Mouse (Mus musculus) adrenal gland, adult 2 months (tissue): ENCODE measurements around the gene Olfr1224-ps1. TPM values are rescaled to one million over a fixed set of nuclear protein-coding genes. Genes with fewer than 3 reads are reported as not detected.
"Not testable (repeated sequence)": the region's sequence is repeated elsewhere in the genome, so short reads cannot be mapped to it uniquely, and the experiment has no call there.

ENCODE experiments used
- DNase-seq: peaks from one replicate; pipeline ENCODE4 v3.0.0; 2021
- long read RNA-seq: library from polyadenylated mRNA; stranded (forward); transcript quantifications from one replicate; pipeline ENCODE4 v2.0.0, GENCODE M21; 2021
- polyA plus RNA-seq: library from polyadenylated mRNA; depleted of rRNA; stranded (reverse); fragments of >200 nt; gene quantifications from 2 replicates; pipeline ENCODE4 v1.2.3, GENCODE M21; 2012; rRNA removed
- total RNA-seq, 2 experiments: library from RNA; stranded (reverse); gene quantifications; 2 replicates each; pipeline ENCODE4 v1.2.3; 2021

The Olfr1224-ps1 gene
- total RNA-seq, result not detected
- polyA plus RNA-seq, result not detected in 2 replicates
- long read RNA-seq, result 0 reads

DNA sequence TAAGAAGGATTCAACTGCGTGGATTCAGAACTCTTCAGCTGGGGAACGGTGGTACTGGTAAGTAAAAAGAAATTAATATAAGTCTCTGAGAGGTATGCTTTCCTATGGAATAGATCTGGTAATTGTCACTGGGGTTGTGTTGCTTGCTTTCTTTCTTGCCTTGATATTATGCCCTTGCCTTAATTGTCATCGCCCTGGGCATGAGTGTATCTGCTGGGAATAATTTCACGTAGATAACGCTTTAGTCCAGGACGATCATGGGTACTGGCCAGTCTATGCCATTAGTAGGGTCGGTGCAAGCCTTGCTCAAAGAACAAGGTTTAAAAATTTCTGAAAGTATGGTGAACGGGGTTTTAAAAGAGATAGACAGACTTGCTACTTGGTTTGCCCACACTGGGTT, at the start of gene Olfr1224-ps1:
Gene Olfr1224-ps1 (minus strand): TSS at position 101 of the 400 bp plus-strand sequence.
- not testable (repeated sequence) for DNase-seq

- DNase-seq, result no peak
Measured at GRCm38 (mm10) chr2:89199948-89200347, 36.1 kb upstream of the Olfr1224-ps1 start, which contains the start of gene Olfr1226. Gene Olfr1226, minus strand, starts transcription at chr2:89200048.

GRCm38 (mm10) chr2:89196325-89196982, 32.6 kb upstream of the Olfr1224-ps1 start:
- no peak for DNase-seq

- DNase-seq, result no peak
Measured at GRCm38 (mm10) chr2:89174569-89174968, 10.7 kb upstream of the Olfr1224-ps1 start, which contains the start of gene Olfr1225. Gene Olfr1225, minus strand, starts transcription at chr2:89174669.

GRCm38 (mm10) chr2:89164711-89165110, 820 bp upstream of the Olfr1224-ps1 start:
- not testable (repeated sequence) for DNase-seq

DNA sequence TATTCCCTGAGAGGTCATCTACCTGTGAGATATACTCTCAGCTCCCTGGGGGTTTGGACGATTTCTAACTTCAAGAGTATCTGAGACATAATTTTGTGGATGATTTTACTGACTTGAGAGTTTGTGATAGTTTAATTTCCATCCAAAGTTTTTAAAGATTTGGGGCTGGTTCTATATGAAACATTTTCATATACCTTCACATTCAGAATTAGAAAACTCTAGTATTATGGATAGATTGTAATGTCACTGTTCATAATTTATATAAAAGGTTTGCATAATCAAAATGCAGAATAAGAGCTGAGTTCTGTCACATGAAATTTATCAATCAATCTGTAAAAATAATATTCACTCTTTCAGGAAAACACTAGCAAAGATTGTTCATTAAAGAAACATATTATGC, 12.4 kb downstream of the Olfr1224-ps1 start, which contains the start of gene Olfr1223:
Gene Olfr1223 (minus strand): TSS at position 101 of the 400 bp plus-strand sequence.
- DNase-seq, result no peak

DNA sequence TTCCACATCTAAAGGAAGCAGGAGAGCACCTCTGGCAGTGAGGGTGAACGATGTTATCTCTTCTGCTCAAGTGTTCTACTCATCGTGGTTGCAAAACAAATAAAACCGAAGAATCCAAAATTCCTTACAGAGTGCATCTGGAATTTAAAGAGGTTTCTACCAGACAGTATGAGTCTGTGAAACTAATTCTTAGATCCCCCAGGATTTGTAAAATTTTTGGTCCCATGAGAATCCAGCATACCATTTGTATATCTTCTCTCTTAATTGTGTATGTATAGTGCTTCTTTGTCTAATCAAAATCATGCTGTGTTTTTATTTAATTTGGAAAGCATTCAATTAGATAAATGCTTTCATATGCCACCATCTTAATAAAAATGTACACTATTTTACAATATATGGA, 30.9 kb downstream of the Olfr1224-ps1 start, which contains the start of gene Olfr1222:
Gene Olfr1222 (minus strand): TSS at position 101 of the 400 bp plus-strand sequence.
- no peak for DNase-seq

GRCm38 (mm10) chr2:89117183-89117582, 46.7 kb downstream of the Olfr1224-ps1 start, which contains the start of gene Olfr1221:
Gene Olfr1221, minus strand, starts transcription at chr2:89117283.
- DNase-seq, result no peak

DNA sequence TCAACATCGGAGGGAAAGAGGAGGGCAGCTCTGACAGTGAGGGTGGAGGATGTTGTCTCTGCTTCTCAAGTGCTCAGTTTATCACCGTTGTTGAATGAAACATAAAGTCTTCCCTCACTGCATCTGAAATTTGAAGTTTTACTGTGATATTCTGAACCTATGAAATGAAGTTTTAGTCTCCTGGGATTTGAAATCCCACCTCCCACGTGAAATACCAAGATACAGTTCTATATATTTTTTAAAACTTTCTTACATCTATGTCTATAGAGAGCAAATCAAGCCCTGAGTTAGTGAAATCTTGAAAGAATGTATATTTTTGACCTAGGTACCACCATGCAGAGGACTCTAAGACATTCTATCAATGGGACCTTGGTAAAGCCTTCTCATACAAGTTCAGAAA, 57.2 kb downstream of the Olfr1224-ps1 start, which contains the start of gene Olfr1220:
Gene Olfr1220 (minus strand): TSS at position 101 of the 400 bp plus-strand sequence.
- no peak for DNase-seq

GRCm38 (mm10) chr2:89105651-89106050, 58.2 kb downstream of the Olfr1224-ps1 start:
- no peak for DNase-seq

Other genes with a start within 250 kb of the Olfr1224-ps1 start
- not detected for gene Olfr1209, start 248.9 kb downstream of the Olfr1224-ps1 start, total RNA-seq
- not detected in 2 replicates for gene Olfr1209, start 248.9 kb downstream of the Olfr1224-ps1 start, polyA plus RNA-seq
- not detected for gene Olfr1211, start 226.0 kb downstream of the Olfr1224-ps1 start, total RNA-seq
- not detected in 2 replicates for gene Olfr1211, start 226.0 kb downstream of the Olfr1224-ps1 start, polyA plus RNA-seq
- not detected for gene Olfr1212, start 210.1 kb downstream of the Olfr1224-ps1 start, total RNA-seq
- not detected in 2 replicates for gene Olfr1212, start 210.1 kb downstream of the Olfr1224-ps1 start, polyA plus RNA-seq
- not detected for gene Gm13762, start 183.8 kb downstream of the Olfr1224-ps1 start, total RNA-seq
- gene Gm13762, start 183.8 kb downstream of the Olfr1224-ps1 start, polyA plus RNA-seq, result not detected in 2 replicates
- not detected for gene Olfr1214, start 171.4 kb downstream of the Olfr1224-ps1 start, total RNA-seq
- gene Olfr1214, start 171.4 kb downstream of the Olfr1224-ps1 start, polyA plus RNA-seq, result not detected in 2 replicates
- not detected for gene Olfr1215, start 157.1 kb downstream of the Olfr1224-ps1 start, total RNA-seq
- not detected in 2 replicates for gene Olfr1215, start 157.1 kb downstream of the Olfr1224-ps1 start, polyA plus RNA-seq
- gene Olfr1216, start 145.8 kb downstream of the Olfr1224-ps1 start, total RNA-seq, result not detected
- not detected in 2 replicates for gene Olfr1216, start 145.8 kb downstream of the Olfr1224-ps1 start, polyA plus RNA-seq
- not detected for gene Olfr1217, start 132.0 kb downstream of the Olfr1224-ps1 start, total RNA-seq
- gene Olfr1217, start 132.0 kb downstream of the Olfr1224-ps1 start, polyA plus RNA-seq, result not detected in 2 replicates
- not detected for gene Olfr1218, start 102.9 kb downstream of the Olfr1224-ps1 start, total RNA-seq
- not detected in 2 replicates for gene Olfr1218, start 102.9 kb downstream of the Olfr1224-ps1 start, polyA plus RNA-seq
- not detected for gene Olfr1219, start 80.6 kb downstream of the Olfr1224-ps1 start, total RNA-seq
- not detected in 2 replicates for gene Olfr1219, start 80.6 kb downstream of the Olfr1224-ps1 start, polyA plus RNA-seq
- not detected for gene Olfr1220, start 57.3 kb downstream of the Olfr1224-ps1 start, total RNA-seq
- gene Olfr1220, start 57.3 kb downstream of the Olfr1224-ps1 start, polyA plus RNA-seq, result not detected in 2 replicates
- not detected for gene Olfr1221, start 46.8 kb downstream of the Olfr1224-ps1 start, total RNA-seq
- gene Olfr1221, start 46.8 kb downstream of the Olfr1224-ps1 start, polyA plus RNA-seq, result not detected in 2 replicates
- not detected for gene Olfr1222, start 31.0 kb downstream of the Olfr1224-ps1 start, total RNA-seq
- gene Olfr1222, start 31.0 kb downstream of the Olfr1224-ps1 start, polyA plus RNA-seq, result not detected in 2 replicates
- gene Olfr1223, start 12.5 kb downstream of the Olfr1224-ps1 start, total RNA-seq, result not detected
- not detected in 2 replicates for gene Olfr1223, start 12.5 kb downstream of the Olfr1224-ps1 start, polyA plus RNA-seq
- not detected for gene Olfr1225, start 10.6 kb upstream of the Olfr1224-ps1 start, total RNA-seq
- gene Olfr1225, start 10.6 kb upstream of the Olfr1224-ps1 start, polyA plus RNA-seq, result not detected in 2 replicates
- gene Olfr1226, start 36.0 kb upstream of the Olfr1224-ps1 start, total RNA-seq, result not detected
- gene Olfr1226, start 36.0 kb upstream of the Olfr1224-ps1 start, polyA plus RNA-seq, result not detected in 2 replicates
- not detected for gene Olfr1228, start 90.0 kb upstream of the Olfr1224-ps1 start, total RNA-seq
- not detected in 2 replicates for gene Olfr1228, start 90.0 kb upstream of the Olfr1224-ps1 start, polyA plus RNA-seq
- not detected for gene Olfr1229, start 123.9 kb upstream of the Olfr1224-ps1 start, total RNA-seq
- not detected in 2 replicates for gene Olfr1229, start 123.9 kb upstream of the Olfr1224-ps1 start, polyA plus RNA-seq
- gene Olfr1230, start 133.2 kb upstream of the Olfr1224-ps1 start, total RNA-seq, result not detected
- not detected in 2 replicates for gene Olfr1230, start 133.2 kb upstream of the Olfr1224-ps1 start, polyA plus RNA-seq
- gene Olfr1231, start 143.0 kb upstream of the Olfr1224-ps1 start, total RNA-seq, result not detected
- gene Olfr1231, start 143.0 kb upstream of the Olfr1224-ps1 start, polyA plus RNA-seq, result not detected in 2 replicates
- not detected for gene Olfr1232, start 165.6 kb upstream of the Olfr1224-ps1 start, total RNA-seq
- not detected in 2 replicates for gene Olfr1232, start 165.6 kb upstream of the Olfr1224-ps1 start, polyA plus RNA-seq
- gene Olfr1233, start 178.3 kb upstream of the Olfr1224-ps1 start, total RNA-seq, result not detected
- gene Olfr1233, start 178.3 kb upstream of the Olfr1224-ps1 start, polyA plus RNA-seq, result not detected in 2 replicates
- not detected for gene Olfr1234, start 200.8 kb upstream of the Olfr1224-ps1 start, total RNA-seq
- not detected in 2 replicates for gene Olfr1234, start 200.8 kb upstream of the Olfr1224-ps1 start, polyA plus RNA-seq
- not detected for gene Olfr1238, start 245.6 kb upstream of the Olfr1224-ps1 start, total RNA-seq
- not detected in 2 replicates for gene Olfr1238, start 245.6 kb upstream of the Olfr1224-ps1 start, polyA plus RNA-seq